Mouse (Mus musculus): ENCODE data around the gene Crabp2. TPM values are rescaled to one million over a fixed set of nuclear protein-coding genes. Genes with fewer than 3 reads are reported as not detected.

Crabp2 gene
- polyA plus RNA-seq, 1 experiment: 67.6 TPM

DNA sequence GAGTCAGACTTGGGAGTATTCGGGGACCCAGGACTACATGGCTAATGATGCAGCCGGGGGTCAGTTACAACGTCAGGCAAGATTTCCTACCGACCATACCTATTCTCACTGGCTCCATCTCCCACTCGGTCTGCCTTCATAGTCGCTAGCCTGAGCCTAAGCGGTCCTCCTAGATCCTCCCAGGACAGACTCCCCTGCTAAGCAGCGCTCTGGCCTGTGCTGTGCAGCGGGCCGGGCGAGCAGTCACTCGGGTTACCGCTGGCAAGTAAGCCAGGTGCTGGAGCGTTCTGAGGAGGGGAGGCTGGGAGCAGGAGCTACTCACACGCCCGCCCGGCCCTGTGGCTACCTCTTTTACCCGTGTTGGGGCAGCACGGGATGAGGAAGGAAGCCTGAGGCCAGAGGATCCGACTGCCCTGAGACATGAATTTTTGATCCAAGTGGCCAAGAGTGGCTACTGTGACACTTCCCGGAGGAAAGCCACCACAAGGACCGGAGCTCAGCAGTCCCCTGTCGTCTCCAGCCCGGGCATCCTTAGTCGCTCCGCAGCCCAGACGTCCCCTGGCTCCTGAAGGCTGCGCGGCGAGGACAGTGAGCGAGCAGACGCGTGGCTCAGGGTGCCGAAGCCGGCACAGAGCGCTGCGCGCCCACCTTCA lies 50.9 kb downstream of the Crabp2 start:
- H3K4me3 ChIP-seq: no peak overlapping the region
- TF ChIP-seq TCF3 (IDR thresholded peaks at IDR 0.05; ENCODE audit: insufficient read length, low read depth) (no peak), E2F4 (IDR thresholded peaks at IDR 0.05; ENCODE audit: insufficient read depth) (no peak), SRF (IDR thresholded peaks at IDR 0.05; ENCODE audit: control insufficient read depth, insufficient read length, low read depth) (no peak), MAX (IDR thresholded peaks at IDR 0.05; ENCODE audit: low read depth) (no peak), REST (IDR thresholded peaks at IDR 0.05; ENCODE audit: insufficient read depth, insufficient read length) (no peak), MYOD1 (IDR thresholded peaks at IDR 0.05; ENCODE audit: control insufficient read depth in 1 of 3, insufficient read length in 2 of 3, low read depth in 2 of 3) (no peak), POLR2AphosphoS2 (IDR thresholded peaks at IDR 0.05; ENCODE audit: insufficient read length, low read depth) (no peak), CEBPB (IDR thresholded peaks at IDR 0.05; ENCODE audit: insufficient read depth, poor library complexity, severe bottlenecking) (no peak), USF1 (IDR thresholded peaks at IDR 0.05; ENCODE audit: low read depth) (no peak), MYOG (IDR thresholded peaks at IDR 0.05; ENCODE audit: control insufficient read depth in 1 of 3, insufficient read depth in 1 of 3, insufficient read length in 2 of 3, low read depth in 2 of 3) (no peak), TCF12 (IDR thresholded peaks at IDR 0.05; ENCODE audit: insufficient read depth, poor library complexity, severe bottlenecking) (no peak)
- no peak overlapping the region for H3K4me2 ChIP-seq (ENCODE audit: low read depth)
- peaks cover 89% of the 10 kb centered on the region for H3K27me3 ChIP-seq (ENCODE audit: control insufficient read depth, insufficient read depth, insufficient read length)
- no peaks in the 10 kb centered on the region for H3K36me3 ChIP-seq (ENCODE audit: control insufficient read depth, insufficient read depth)
- H3K79me2 ChIP-seq (ENCODE audit: control insufficient read depth, insufficient read depth): no peaks in the 10 kb centered on the region
- no peak overlapping the region for H3ac ChIP-seq (ENCODE audit: control insufficient read depth, insufficient read length)

DNA sequence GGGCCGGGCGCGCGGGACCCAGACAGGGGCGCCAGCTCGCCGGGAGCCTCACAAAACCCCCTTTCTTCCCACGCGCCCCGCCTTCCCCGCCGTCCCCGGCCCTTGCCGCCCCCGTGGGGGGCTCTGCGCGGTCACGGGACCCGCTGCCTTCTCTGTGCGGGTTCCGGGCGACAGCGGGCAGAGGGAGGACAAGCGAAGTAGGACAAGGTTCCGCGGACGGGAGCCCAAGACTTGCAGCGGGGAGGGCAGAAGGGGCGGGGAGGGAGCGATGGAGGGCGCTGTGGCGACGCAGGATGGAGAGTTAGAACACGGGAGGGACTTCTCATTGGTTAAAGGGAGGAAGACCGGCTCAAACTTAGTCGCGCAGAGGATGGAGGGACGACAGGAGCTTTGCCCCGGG lies 51.7 kb downstream of the Crabp2 start, which contains the start of gene Bcan:
Gene Bcan (minus strand): TSS at position 50 of the 400 bp plus-strand sequence.
- Histone ChIP-seq H3K4me2 (ENCODE audit: low read depth) (no peak within 1 kb of the TSS), H3K4me3 (no peak within 1 kb of the TSS), H3K79me2 (ENCODE audit: control insufficient read depth, insufficient read depth) (no peaks in the 10 kb centered on the region), H3K36me3 (ENCODE audit: control insufficient read depth, insufficient read depth) (no peaks in the 10 kb centered on the region), H3K27me3 (ENCODE audit: control insufficient read depth, insufficient read depth, insufficient read length) (peaks cover 84% of the 10 kb centered on the region), H3ac (ENCODE audit: control insufficient read depth, insufficient read length) (no peak within 1 kb of the TSS)
- TF ChIP-seq MYOG (IDR thresholded peaks at IDR 0.05; ENCODE audit: control insufficient read depth in 1 of 3, insufficient read depth in 1 of 3, insufficient read length in 2 of 3, low read depth in 2 of 3) (no peak), MAX (IDR thresholded peaks at IDR 0.05; ENCODE audit: low read depth) (no peak), POLR2AphosphoS2 (IDR thresholded peaks at IDR 0.05; ENCODE audit: insufficient read length, low read depth) (no peak), USF1 (IDR thresholded peaks at IDR 0.05; ENCODE audit: low read depth) (no peak), CEBPB (IDR thresholded peaks at IDR 0.05; ENCODE audit: insufficient read depth, poor library complexity, severe bottlenecking) (no peak), TCF3 (IDR thresholded peaks at IDR 0.05; ENCODE audit: insufficient read length, low read depth) (no peak), SRF (IDR thresholded peaks at IDR 0.05; ENCODE audit: control insufficient read depth, insufficient read length, low read depth) (no peak), POLR2A (IDR thresholded peaks at IDR 0.05; ENCODE audit: insufficient read length, low read depth) (no peak), TCF12 (IDR thresholded peaks at IDR 0.05; ENCODE audit: insufficient read depth, poor library complexity, severe bottlenecking) (no peak), E2F4 (IDR thresholded peaks at IDR 0.05; ENCODE audit: insufficient read depth) (no peak), MYOD1 (IDR thresholded peaks at IDR 0.05; ENCODE audit: control insufficient read depth in 1 of 3, insufficient read length in 2 of 3, low read depth in 2 of 3) (no peak), REST (IDR thresholded peaks at IDR 0.05; ENCODE audit: insufficient read depth, insufficient read length) (no peak)

DNA sequence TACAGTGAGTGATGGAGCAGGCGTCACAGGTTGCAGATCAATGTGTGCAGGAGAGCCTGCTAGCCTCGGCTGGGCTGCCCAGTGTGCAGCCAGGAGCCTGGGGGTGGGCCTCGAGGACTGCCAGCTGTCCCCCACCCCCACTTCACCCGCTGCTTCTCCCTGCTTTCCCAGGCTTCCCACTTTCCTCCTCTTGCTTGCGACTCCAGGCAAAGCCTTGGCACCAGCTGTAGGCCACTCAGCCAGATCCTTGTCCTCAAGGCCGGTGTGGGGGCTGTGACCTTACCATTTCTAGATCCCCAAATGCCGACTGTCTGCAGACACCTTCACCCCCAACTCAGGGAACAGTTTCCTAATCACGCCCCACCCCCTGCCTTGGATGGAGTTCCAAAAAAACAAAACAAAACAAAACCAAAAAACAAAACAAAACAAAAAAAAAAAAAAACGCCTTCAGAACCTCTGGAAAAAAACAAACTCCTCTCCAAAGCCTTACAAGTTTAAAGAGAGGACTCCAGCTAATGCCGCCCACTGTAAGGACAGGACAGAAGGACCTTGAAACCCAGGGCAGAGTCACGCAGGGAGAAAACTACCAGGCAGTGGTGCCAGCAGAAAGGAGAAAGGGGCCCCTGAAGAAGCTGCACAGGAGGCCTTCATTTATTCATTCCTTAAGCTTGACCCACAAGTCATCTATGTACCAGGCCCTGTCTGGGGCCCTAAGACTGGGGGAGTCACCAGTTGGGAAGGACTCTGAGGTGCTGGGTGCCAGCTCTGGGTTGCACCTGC lies 52.5 kb downstream of the Crabp2 start:
- Histone ChIP-seq H3K4me2 (ENCODE audit: low read depth) (no peak overlapping the region), H3K79me2 (ENCODE audit: control insufficient read depth, insufficient read depth) (no peaks in the 10 kb centered on the region), H3K4me3 (no peak overlapping the region), H3ac (ENCODE audit: control insufficient read depth, insufficient read length) (no peak overlapping the region), H3K36me3 (ENCODE audit: control insufficient read depth, insufficient read depth) (no peaks in the 10 kb centered on the region), H3K27me3 (ENCODE audit: control insufficient read depth, insufficient read depth, insufficient read length) (peaks cover 76% of the 10 kb centered on the region)
- TF ChIP-seq USF1 (IDR thresholded peaks at IDR 0.05; ENCODE audit: low read depth) (no peak), E2F4 (IDR thresholded peaks at IDR 0.05; ENCODE audit: insufficient read depth) (no peak), SRF (IDR thresholded peaks at IDR 0.05; ENCODE audit: control insufficient read depth, insufficient read length, low read depth) (no peak), POLR2AphosphoS2 (IDR thresholded peaks at IDR 0.05; ENCODE audit: insufficient read length, low read depth) (no peak), POLR2A (IDR thresholded peaks at IDR 0.05; ENCODE audit: insufficient read length, low read depth) (no peak), CEBPB (IDR thresholded peaks at IDR 0.05; ENCODE audit: insufficient read depth, poor library complexity, severe bottlenecking) (no peak), REST (IDR thresholded peaks at IDR 0.05; ENCODE audit: insufficient read depth, insufficient read length) (no peak), MYOD1 (IDR thresholded peaks at IDR 0.05; ENCODE audit: control insufficient read depth in 1 of 3, insufficient read length in 2 of 3, low read depth in 2 of 3) (no peak), TCF3 (IDR thresholded peaks at IDR 0.05; ENCODE audit: insufficient read length, low read depth) (no peak), MYOG (IDR thresholded peaks at IDR 0.05; ENCODE audit: control insufficient read depth in 1 of 3, insufficient read depth in 1 of 3, insufficient read length in 2 of 3, low read depth in 2 of 3) (no peak), MAX (IDR thresholded peaks at IDR 0.05; ENCODE audit: low read depth) (no peak), TCF12 (IDR thresholded peaks at IDR 0.05; ENCODE audit: insufficient read depth, poor library complexity, severe bottlenecking) (no peak)

DNA sequence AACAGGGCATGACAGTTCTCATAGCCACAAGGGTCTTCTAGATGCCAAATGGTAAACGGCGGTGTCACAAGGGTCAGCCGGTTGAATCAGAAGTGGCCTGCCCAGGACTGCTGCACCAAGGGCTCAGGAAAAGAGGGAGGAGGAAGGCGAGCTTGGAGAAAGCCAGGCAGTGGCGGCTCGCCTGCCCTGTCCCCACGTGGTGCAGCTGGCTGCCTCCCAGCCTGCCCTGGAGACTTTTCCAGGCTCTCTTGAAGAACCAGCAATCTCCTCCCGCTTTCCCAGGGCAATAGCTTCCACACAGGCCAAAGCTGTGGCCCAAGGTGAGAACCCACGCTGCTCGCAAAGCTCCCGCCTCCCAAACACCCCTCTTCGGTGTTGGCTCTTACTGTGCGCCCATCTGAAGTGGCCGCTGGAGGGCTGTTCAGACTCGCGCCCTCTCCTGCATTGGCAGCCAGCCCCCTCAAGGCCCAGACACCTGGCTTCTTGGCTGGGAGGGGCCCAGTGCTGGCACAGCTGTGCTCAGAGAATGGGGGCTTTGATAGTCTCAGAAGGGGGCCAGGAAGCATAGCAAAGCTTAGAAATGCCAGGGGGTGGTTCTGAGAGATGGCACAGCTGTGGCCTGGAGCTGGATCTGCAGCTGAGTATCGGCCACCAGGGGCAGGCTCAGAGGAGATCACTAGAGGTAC lies 54.0 kb downstream of the Crabp2 start:
- H3ac ChIP-seq (ENCODE audit: control insufficient read depth, insufficient read length): no peak overlapping the region
- H3K36me3 ChIP-seq (ENCODE audit: control insufficient read depth, insufficient read depth): no peaks in the 10 kb centered on the region
- no peaks in the 10 kb centered on the region for H3K79me2 ChIP-seq (ENCODE audit: control insufficient read depth, insufficient read depth)
- H3K27me3 ChIP-seq (ENCODE audit: control insufficient read depth, insufficient read depth, insufficient read length): peaks cover 62% of the 10 kb centered on the region
- TF ChIP-seq CEBPB (IDR thresholded peaks at IDR 0.05; ENCODE audit: insufficient read depth, poor library complexity, severe bottlenecking) (no peak), MAX (IDR thresholded peaks at IDR 0.05; ENCODE audit: low read depth) (no peak), SRF (IDR thresholded peaks at IDR 0.05; ENCODE audit: control insufficient read depth, insufficient read length, low read depth) (no peak), REST (IDR thresholded peaks at IDR 0.05; ENCODE audit: insufficient read depth, insufficient read length) (no peak), E2F4 (IDR thresholded peaks at IDR 0.05; ENCODE audit: insufficient read depth) (no peak), USF1 (IDR thresholded peaks at IDR 0.05; ENCODE audit: low read depth) (no peak), TCF3 (IDR thresholded peaks at IDR 0.05; ENCODE audit: insufficient read length, low read depth) (no peak)
- H3K4me3 ChIP-seq: no peak overlapping the region
- H3K4me2 ChIP-seq (ENCODE audit: low read depth): no peak overlapping the region

Other genes starting within 250 kb of the Crabp2 start
- 0.01 TPM for gene Lrrc71, start 200.0 kb upstream of the Crabp2 start, polyA plus RNA-seq (2012; fragmentation: generic; extraction: Trizol)
- gene Ntrk1, start 153.5 kb upstream of the Crabp2 start, polyA plus RNA-seq (2012; fragmentation: generic; extraction: Trizol): not detected
- not detected for gene Insrr, start 151.7 kb upstream of the Crabp2 start, polyA plus RNA-seq (2012; fragmentation: generic; extraction: Trizol)
- gene Pear1, start 124.4 kb upstream of the Crabp2 start, polyA plus RNA-seq (2012; fragmentation: generic; extraction: Trizol): 0.65 TPM
- not detected for gene Sh2d2a, start 101.9 kb upstream of the Crabp2 start, polyA plus RNA-seq (2012; fragmentation: generic; extraction: Trizol)
- gene Prcc, start 63.1 kb upstream of the Crabp2 start, polyA plus RNA-seq (2012; fragmentation: generic; extraction: Trizol): 46.3 TPM
- 200 TPM for gene Hdgf, start 42.3 kb upstream of the Crabp2 start, polyA plus RNA-seq (2012; fragmentation: generic; extraction: Trizol)
- gene Mrpl24, start 29.2 kb upstream of the Crabp2 start, polyA plus RNA-seq (2012; fragmentation: generic; extraction: Trizol): 114 TPM
- gene Isg20l2, start 18.4 kb upstream of the Crabp2 start, polyA plus RNA-seq (2012; fragmentation: generic; extraction: Trizol): 19.4 TPM
- 7.0 TPM for gene Rrnad1, start 17.9 kb upstream of the Crabp2 start, polyA plus RNA-seq (2012; fragmentation: generic; extraction: Trizol)
- gene Nes, start 22.4 kb downstream of the Crabp2 start, polyA plus RNA-seq (2012; fragmentation: generic; extraction: Trizol): 268 TPM
- 0.06 TPM for gene Bcan, start 51.6 kb downstream of the Crabp2 start, polyA plus RNA-seq (2012; fragmentation: generic; extraction: Trizol)
- gene Hapln2, start 78.9 kb downstream of the Crabp2 start, polyA plus RNA-seq (2012; fragmentation: generic; extraction: Trizol): not detected
- 11.7 TPM for gene Gpatch4, start 94.4 kb downstream of the Crabp2 start, polyA plus RNA-seq (2012; fragmentation: generic; extraction: Trizol)
- 141 TPM for gene Naxe, start 109.8 kb downstream of the Crabp2 start, polyA plus RNA-seq (2012; fragmentation: generic; extraction: Trizol)
- not detected for gene Ttc24, start 129.6 kb downstream of the Crabp2 start, polyA plus RNA-seq (2012; fragmentation: generic; extraction: Trizol)
- gene Iqgap3, start 133.3 kb downstream of the Crabp2 start, polyA plus RNA-seq (2012; fragmentation: generic; extraction: Trizol): 13.6 TPM
- gene Mef2d, start 193.7 kb downstream of the Crabp2 start, polyA plus RNA-seq (2012; fragmentation: generic; extraction: Trizol): 121 TPM

Data from myocyte (in vitro differentiated cells).